Mouse (Mus musculus) thymus, adult 2 months (tissue): ENCODE results near the gene Mrpl2. TPM values are rescaled to one million over a fixed set of nuclear protein-coding genes. Genes with fewer than 3 reads are reported as not detected.

ENCODE experiments used
- DNase-seq: peaks from one replicate; pipeline ENCODE4 v3.0.0; 2021
- H3K27ac ChIP-seq: fragments of 200-500 bp; 2 replicates; pipeline ENCODE4 v1.5.1; 2012; ENCODE audit warnings: low read length, control low read depth; ENCODE audit not compliant: control insufficient read depth, insufficient read depth
- H3K27me3 ChIP-seq: fragments of 200-500 bp; 2 replicates; pipeline ENCODE4 v1.6.1; 2012; ENCODE audit warnings: mild to moderate bottlenecking, low read length, moderate library complexity, mixed read lengths; ENCODE audit not compliant: control insufficient read depth, insufficient read depth
- H3K36me3 ChIP-seq: fragments of 200-500 bp; 2 replicates; pipeline ENCODE4 v1.6.1; 2012; ENCODE audit warnings: mild to moderate bottlenecking, low read length, moderate library complexity; ENCODE audit not compliant: control insufficient read depth, insufficient read depth
- H3K4me1 ChIP-seq: fragments of 200-500 bp; replicated peaks from 2 replicates; pipeline ENCODE4 v1.6.1; 2012; ENCODE audit warnings: low read length; ENCODE audit not compliant: control insufficient read depth, insufficient read depth
- H3K4me3 ChIP-seq: fragments of 200-500 bp; 2 replicates; pipeline ENCODE4 v1.5.1; 2012; ENCODE audit warnings: mild to moderate bottlenecking, low read length, control low read depth, moderate library complexity; ENCODE audit not compliant: control insufficient read depth, insufficient read depth
- CTCF ChIP-seq: fragments of 200-500 bp; IDR thresholded peaks from 2 replicates; pipeline ENCODE4 v1.5.1; 2012; ENCODE audit warnings: mild to moderate bottlenecking, control low read depth, low read length, moderate library complexity, borderline replicate concordance; ENCODE audit not compliant: control insufficient read depth, poor library complexity, insufficient read depth; ENCODE audit errors: extremely low read depth
- POLR2A ChIP-seq: fragments of 200-500 bp; IDR thresholded peaks from 2 replicates; pipeline ENCODE4 v1.6.1; 2012; ENCODE audit warnings: mild to moderate bottlenecking, low read length, control low read depth, moderate library complexity; ENCODE audit not compliant: control insufficient read depth, poor library complexity, insufficient read depth; ENCODE audit errors: extremely low read depth
- WGBS: fragments of 180-500 bp; shearing (Covaris S2); methylation state at CpG from one replicate; pipeline ENCODE4 v1.1.7; 2018; 5-methylcytosine and 5-hydroxymethylcytosine counted together
- polyA plus RNA-seq: library from polyadenylated mRNA; depleted of rRNA; stranded (reverse); fragments of >200 nt; gene quantifications from 2 replicates; pipeline ENCODE4 v1.2.3, GENCODE M21; 2012

The Mrpl2 gene
- polyA plus RNA-seq, 1 experiment: 68.3 TPM

DNA sequence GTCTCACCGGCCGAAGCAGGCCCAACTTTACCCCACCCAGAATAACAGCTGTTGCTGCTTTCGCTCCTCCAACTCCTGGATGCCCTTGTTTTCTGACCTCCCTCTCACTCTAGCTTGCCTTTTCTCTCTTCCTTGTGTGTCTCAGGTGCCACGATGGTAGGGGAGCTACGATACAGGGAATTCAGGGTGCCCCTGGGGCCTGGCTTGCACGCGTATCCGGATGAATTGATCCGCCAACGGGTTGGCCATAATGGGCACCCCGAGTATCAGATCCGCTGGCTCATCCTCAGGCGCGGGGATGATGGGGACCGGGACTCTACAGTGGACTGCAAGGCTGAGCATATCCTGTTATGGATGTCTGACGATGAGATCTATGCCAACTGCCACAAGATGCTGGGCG, 5.3 kb downstream of the Mrpl2 start:
- H3K36me3 ChIP-seq: no peaks in the 10 kb centered on the region
- H3K4me1 ChIP-seq: peaks cover 16% of the 10 kb centered on the region
- no peak for DNase-seq
- H3K4me3 ChIP-seq: peak overlapping the region; percentile 71; the same call in 1 of the 2 replicates
- no peaks in the 10 kb centered on the region for H3K27me3 ChIP-seq
- no peak overlapping the region for H3K27ac ChIP-seq
- 82% methylated on average over 17 of the region's 17 CpGs for WGBS
- no peak for TF ChIP-seq CTCF
- TF ChIP-seq POLR2A: no peak

DNA sequence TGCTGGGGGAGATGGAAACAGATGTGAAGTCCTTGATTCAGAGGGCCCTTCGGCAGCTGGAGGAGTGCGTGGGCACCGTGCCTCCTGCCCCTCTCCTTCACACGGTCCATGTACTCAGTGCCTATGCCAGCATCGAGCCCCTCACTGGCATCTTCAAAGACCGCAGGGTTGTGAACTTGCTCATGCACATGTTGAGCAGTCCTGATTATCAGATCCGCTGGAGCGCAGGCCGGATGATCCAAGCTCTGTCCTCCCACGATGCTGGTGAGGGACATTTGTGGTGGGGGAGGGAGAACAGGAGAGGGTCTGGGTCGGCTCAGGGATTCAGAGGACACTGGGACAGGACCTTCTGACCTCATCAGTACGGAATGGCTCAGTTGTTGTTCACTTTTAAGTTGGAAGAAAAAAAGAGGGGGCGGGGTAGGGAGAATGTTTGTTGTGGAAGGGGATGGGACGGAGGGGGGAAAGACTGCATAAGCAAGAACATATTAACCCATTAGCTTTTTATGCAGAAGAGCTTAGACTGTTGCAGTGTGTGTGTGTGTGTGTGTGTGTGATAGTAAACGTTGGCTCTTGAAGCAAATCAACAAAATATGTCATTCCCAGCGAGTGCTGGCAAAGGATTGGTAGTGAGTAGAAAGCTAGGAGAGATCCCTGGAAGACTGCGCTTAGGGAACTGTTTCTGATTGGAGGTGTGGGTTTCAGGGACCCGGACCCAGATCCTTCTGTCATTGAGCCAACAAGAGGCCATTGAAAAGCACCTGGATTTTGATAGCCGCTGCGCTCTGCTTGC, 5.9 kb downstream of the Mrpl2 start:
- no peak overlapping the region for H3K27ac ChIP-seq
- 92% methylated on average over 20 of the region's 20 CpGs for WGBS
- TF ChIP-seq CTCF: no peak
- no peak for TF ChIP-seq POLR2A

DNA sequence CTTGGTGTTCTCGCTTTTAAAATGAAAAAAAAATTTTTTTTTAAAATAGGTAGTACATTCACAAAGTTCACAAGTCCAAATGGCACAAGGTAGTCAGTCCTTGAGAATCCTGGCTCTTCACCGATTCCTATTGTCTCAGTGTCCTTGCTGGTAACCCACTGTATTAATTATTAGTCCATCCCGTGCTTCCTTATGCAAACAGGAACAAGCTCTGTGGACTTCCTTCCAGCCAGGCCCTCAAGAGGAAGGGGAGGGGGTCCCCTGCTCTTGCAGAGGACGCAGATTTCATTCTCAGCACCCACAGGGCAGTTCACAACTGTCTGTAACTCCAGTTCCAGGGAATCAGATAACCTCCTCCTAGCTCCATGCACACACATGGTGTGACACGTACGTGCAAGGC, 10.0 kb downstream of the Mrpl2 start:
- 97% methylated on average over 6 of the region's 6 CpGs for WGBS
- no peaks in the 10 kb centered on the region for H3K36me3 ChIP-seq
- H3K27me3 ChIP-seq: no peaks in the 10 kb centered on the region
- H3K27ac ChIP-seq: no peak overlapping the region
- TF ChIP-seq CTCF (no peak), POLR2A (no peak)
- H3K4me3 ChIP-seq: no peak overlapping the region
- H3K4me1 ChIP-seq: peaks cover 9% of the 10 kb centered on the region
- DNase-seq: no peak

More for the DNA sequence above, 5.9 kb downstream of the Mrpl2 start:
- Histone ChIP-seq H3K27me3 (no peaks in the 10 kb centered on the region), H3K4me3 (no peak overlapping the region), H3K4me1 (peaks cover 16% of the 10 kb centered on the region), H3K36me3 (no peaks in the 10 kb centered on the region)
- no peak for DNase-seq

DNA sequence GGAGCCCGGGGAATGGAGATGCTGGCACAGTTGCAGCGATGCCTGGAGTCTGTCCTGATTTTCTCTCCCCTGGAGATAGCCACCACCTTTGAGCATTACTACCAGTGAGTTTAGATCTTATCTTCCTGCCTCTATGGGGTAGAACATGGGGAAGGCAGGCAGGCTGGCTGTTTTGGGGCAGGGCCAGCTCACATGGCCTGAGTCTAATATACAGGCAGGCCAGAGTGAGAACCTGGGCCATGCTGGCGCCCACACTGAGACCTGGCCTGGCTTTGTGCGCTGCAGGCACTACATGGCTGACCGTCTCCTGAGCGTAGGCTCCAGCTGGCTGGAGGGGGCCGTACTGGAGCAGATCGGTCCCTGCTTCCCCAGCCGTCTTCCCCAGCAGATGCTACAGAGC, 15.3 kb downstream of the Mrpl2 start:
- no peak for DNase-seq
- H3K4me1 ChIP-seq: no peaks in the 10 kb centered on the region
- 97% methylated on average over 9 of the region's 9 CpGs for WGBS
- no peak overlapping the region for H3K27ac ChIP-seq
- H3K4me3 ChIP-seq: no peak overlapping the region
- TF ChIP-seq POLR2A: no peak
- TF ChIP-seq CTCF: no peak
- H3K36me3 ChIP-seq: no peaks in the 10 kb centered on the region
- no peaks in the 10 kb centered on the region for H3K27me3 ChIP-seq

DNA sequence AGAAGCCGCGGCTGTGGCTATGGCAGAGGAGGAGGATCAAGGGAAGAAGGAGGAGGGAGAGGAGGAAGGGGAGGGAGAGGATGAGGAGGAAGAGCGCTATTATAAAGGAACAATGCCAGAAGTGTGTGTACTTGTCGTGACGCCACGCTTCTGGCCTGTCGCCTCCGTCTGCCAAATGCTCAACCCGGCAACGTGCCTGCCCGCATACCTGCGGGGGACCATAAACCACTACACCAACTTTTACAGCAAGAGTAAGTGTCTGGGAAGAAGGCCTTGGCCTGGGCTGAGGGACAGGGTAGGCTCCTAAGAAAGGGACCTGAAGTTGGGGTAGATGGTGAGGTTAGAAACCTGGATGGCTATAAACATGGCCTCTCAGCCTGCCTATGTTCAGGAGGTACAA, 16.0 kb downstream of the Mrpl2 start:
- H3K27ac ChIP-seq: no peak overlapping the region
- no peak for TF ChIP-seq CTCF
- TF ChIP-seq POLR2A: no peak
- no peaks in the 10 kb centered on the region for H3K27me3 ChIP-seq
- 96% methylated on average over 12 of the region's 12 CpGs for WGBS
- no peaks in the 10 kb centered on the region for H3K4me1 ChIP-seq
- no peak for DNase-seq
- no peak overlapping the region for H3K4me3 ChIP-seq
- no peaks in the 10 kb centered on the region for H3K36me3 ChIP-seq

DNA sequence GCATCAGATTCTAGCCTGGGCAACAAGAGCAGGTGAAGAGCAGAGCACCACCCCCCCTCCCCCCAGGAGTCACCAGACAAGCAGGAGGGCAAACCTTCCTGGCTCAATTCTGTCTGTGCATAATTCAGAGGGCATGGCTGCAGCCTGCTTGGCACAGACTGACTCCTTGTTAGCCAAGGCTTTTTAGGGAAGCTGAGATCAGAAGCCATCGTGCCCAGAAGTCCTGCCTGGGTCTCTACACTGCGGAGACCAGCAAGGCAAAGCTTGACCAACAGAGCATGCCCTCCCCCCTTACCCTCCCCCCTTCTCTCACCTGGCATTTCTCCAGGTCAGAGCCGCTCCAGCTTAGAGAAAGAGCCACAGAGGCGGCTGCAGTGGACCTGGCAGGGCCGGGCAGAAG, 16.7 kb downstream of the Mrpl2 start:
- Histone ChIP-seq H3K36me3 (0 out of 2 replicates have a peak, but pooled peaks cover 3% of the 10 kb centered on the region), H3K4me1 (no peaks in the 10 kb centered on the region), H3K27ac (no peak overlapping the region), H3K27me3 (no peaks in the 10 kb centered on the region), H3K4me3 (no peak overlapping the region)
- no peak for TF ChIP-seq CTCF
- TF ChIP-seq POLR2A: no peak
- no peak for DNase-seq
- 97% methylated on average over 5 of the region's 5 CpGs for WGBS

DNA sequence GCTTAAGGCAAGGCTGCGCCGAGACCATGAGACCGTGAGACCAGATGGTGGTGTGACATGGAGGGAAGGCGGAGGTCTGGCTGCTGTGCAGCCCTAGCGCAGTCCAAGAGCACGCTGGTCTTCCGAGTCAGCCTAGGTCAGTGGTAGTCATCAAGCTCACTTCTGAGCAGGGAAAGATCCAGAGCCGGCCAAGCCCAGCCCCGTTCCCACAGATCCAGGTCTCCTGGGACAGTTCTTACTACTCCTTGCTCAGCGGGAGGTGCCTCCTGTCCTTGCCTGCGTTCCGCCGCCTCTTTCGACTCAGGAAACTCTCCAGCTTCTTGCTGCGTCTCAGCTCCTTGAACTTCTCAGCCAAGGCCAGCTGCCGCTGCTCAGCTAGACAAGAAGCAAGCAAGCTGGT, 21.7 kb downstream of the Mrpl2 start:
- TF ChIP-seq CTCF (no peak), POLR2A (no peak)
- no peak for DNase-seq
- WGBS: 95% methylated on average over 16 of the region's 16 CpGs
- H3K27ac ChIP-seq: no peak overlapping the region
- no peak overlapping the region for H3K4me3 ChIP-seq
- peaks cover under 1% of the 10 kb centered on the region for H3K4me1 ChIP-seq
- H3K27me3 ChIP-seq: no peaks in the 10 kb centered on the region
- peaks cover 14% of the 10 kb centered on the region; the same call in 1 of the 2 replicates for H3K36me3 ChIP-seq
